Mouse (Mus musculus) lung, postnatal 14 days (tissue): Measurements from ENCODE around the gene Hpd.

ENCODE experiments used
- DNase-seq: peaks from one replicate; pipeline ENCODE4 v3.0.0; 2021

Gene Hpd

GRCm38 (mm10) chr5:123134186-123134874 lies 48.2 kb downstream of the Hpd start:
- DNase-seq = peak; percentile 83

- peak; percentile 49 for DNase-seq
Observed at GRCm38 (mm10) chr5:123133784-123134143, 48.8 kb downstream of the Hpd start.

- peak; percentile 93 for DNase-seq
Observed at GRCm38 (mm10) chr5:123133083-123133783, 49.3 kb downstream of the Hpd start.

GRCm38 (mm10) chr5:123132308-123133071 lies 50.0 kb downstream of the Hpd start, which contains the start of gene Rhof:
Gene Rhof, minus strand, starts transcription at chr5:123132692.
- peak; percentile 90 for DNase-seq

DNA sequence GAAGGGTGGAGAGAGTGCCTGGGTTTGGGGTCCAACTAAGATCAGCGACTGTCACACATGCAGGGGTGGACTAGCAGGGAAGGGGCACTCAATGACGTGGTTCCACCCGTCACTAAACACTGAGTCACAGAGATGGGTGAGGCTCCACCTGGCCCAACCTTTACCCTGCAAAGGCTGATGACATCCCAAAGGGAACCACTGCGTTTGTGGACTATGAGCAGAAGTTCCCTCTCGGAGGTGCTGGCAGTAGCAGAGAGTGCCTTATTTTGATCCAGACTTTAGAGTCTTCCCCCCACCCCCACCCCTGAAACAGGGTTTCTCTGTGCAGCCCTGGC lies 51.7 kb downstream of the Hpd start:
- DNase-seq = no peak

DNA sequence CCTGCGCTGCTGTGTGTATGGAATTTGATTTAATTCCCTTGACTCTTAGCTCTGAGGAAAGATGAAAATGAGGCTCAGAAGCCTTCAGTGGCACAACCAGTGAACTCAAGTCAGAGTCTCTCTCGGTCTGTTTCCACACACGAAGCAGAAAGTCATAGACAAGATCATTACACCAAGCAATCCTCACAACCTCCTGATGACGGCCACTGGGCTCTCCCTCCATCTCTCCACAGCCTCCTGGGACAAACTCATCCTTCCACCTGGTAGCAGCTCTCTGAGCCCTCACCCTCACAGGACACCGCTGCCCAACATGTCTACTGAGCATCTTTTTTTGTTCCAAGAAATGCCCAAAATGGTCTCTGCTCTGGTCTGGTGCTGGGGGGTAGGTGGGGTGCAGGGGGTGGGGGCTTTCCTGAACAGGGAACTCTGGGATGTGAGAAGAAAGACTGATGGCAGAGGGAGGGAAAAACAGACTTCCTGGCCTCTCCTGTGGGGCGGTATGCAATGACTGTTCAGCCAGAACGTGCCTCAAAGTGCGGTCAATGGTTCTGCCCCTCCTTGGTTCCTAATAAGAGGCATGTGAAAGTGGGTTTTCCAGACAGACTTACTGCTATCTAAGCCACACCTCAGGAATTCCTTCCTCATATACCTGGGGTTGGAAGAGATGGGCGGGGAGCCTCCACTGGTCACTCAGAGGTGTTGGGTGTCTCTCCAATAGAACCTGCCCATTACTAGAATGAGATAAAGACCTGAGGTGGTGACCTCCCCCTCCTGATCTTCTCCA lies 52.3 kb downstream of the Hpd start:
- no peak for DNase-seq

GRCm38 (mm10) chr5:123129170-123129757 lies 53.3 kb downstream of the Hpd start:
- DNase-seq = no peak

GRCm38 (mm10) chr5:123128426-123129169 lies 53.9 kb downstream of the Hpd start:
- peak; percentile 49 for DNase-seq

GRCm38 (mm10) chr5:123127031-123127430 lies 55.5 kb downstream of the Hpd start:
- no peak for DNase-seq

DNA sequence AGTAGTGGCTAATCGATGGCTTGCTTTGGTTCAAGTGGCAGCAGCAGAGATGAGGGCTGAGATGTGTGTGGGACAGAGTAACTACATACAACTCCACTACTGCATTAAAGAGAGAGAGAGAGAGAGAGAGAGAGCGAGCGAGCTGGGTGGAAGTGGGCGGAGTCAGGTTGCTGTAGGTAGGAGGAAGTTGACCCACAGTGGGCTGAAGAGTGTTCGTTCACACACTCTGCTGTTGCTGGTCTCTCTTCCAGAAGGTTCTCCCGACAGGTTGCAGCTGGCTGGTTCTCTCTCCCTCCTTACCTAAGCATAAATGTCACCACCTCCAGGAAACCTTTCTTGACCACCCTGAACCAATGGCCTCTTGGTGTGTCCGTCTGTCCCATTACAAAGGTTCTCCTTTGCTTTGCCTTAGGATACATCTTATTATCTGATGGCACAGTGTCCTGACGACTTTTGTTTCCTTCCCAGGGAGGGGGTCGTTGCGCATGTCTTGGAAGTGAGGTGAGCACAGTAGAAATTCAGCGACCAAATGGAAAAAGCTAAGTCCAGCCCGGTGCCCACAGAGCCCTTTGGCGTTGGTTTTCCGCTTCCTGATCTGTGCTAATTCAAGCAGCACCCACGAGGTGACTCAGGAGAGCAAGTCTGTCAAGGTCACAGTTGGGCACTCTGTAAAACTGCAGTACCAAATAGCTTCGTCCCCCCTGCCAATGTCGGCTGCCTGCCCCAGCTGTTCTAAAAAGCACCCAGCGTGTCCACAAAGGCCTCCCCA lies 56.7 kb downstream of the Hpd start:
- DNase-seq = no peak

- DNase-seq = no peak
Observed at GRCm38 (mm10) chr5:123125105-123125504, 57.4 kb downstream of the Hpd start.

DNA sequence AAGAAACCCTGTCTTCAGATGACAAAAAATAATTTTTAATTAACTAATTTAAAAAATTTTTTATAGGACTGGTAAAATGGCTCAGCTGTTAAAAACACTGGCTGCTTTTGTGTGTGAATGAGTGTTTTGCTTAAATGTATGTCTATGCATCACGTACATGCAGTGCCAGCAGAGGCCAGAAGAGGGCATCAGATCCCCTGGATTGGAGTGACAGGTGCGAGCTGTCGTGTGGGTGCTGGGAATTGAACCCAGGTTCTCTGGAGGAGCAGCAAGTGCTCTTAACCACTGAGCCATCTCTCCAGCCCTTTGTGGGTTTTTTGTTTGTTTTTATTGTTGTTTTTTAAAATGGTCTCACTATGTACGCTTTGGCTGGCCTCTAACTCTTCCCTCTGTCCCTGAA lies 60.3 kb downstream of the Hpd start:
- no peak for DNase-seq
